8 mouse cellular contexts compared by ENCODE assay signal in genomic region chr8:94602471-94603131, GRCm38 (mm10). TPM values are rescaled to one million over a fixed set of nuclear protein-coding genes. Genes with fewer than 3 reads are reported as not detected.
A peak's percentile ranks its signal among the peaks of the same experiment; 100 is the strongest.
DNase-seq lines count a peak whose midpoint lies in the region; ATAC-seq and TF ChIP-seq lines count a peak whose summit lies in the region.

No protein-coding gene starts in this region.

- H3K27me3 ChIP-seq in forebrain, embryonic 13.5 days: no peaks in the 10 kb centered on the region
- H3K27me3 ChIP-seq in liver, embryonic 14.5 days (ENCODE audit: control insufficient read depth, insufficient read depth, low read length): no peaks in the 10 kb centered on the region
- H3K27me3 ChIP-seq in neural tube, embryonic 14.5 days (ENCODE audit: control insufficient read depth, insufficient read depth, low read length): 0 out of 2 replicates have a peak, but pooled peaks cover 3% of the 10 kb centered on the region

- DNase-seq in right cerebral cortex, postnatal 4 days: peak; percentile 16
- no peak for DNase-seq in right cerebral cortex, postnatal 36 days (ENCODE audit: low spot score in 2 of 2)
- peak; percentile 27 to 44 for DNase-seq in adrenal gland, postnatal 36 days
- peak; percentile 65 for DNase-seq in induced T-regulatory cell, adult 2 months (ENCODE audit: low read depth)
- DNase-seq in liver, embryonic 14.5 days (ENCODE audit: low read depth in 3 of 3, low spot score in 3 of 3): no peak
- no peak for DNase-seq in left cerebral cortex, adult 11 months (ENCODE audit: low spot score)

- peak overlapping the region; percentile 80 for H3K4me2 ChIP-seq in forebrain, embryonic 13.5 days
- peak overlapping the region; percentile 76 for H3K4me2 ChIP-seq in liver, embryonic 14.5 days (ENCODE audit: low read depth)
- peak overlapping the region; percentile 98 for H3K4me2 ChIP-seq in neural tube, embryonic 14.5 days (ENCODE audit: low read depth, low read length)

- WGBS in forebrain, embryonic 13.5 days: under 1% methylated on average over 31 of the region's 31 CpGs
- WGBS in liver, embryonic 14.5 days (ENCODE audit: insufficient replicate concordance): under 1% methylated on average over 31 of the region's 31 CpGs
- WGBS in neural tube, embryonic 14.5 days: under 1% methylated on average over 31 of the region's 31 CpGs

- peak overlapping the region; percentile 84 for H3K27ac ChIP-seq in forebrain, embryonic 13.5 days
- peak overlapping the region; percentile 26 for H3K27ac ChIP-seq in liver, embryonic 14.5 days
- H3K27ac ChIP-seq in neural tube, embryonic 14.5 days (ENCODE audit: low read depth, low read length): peak overlapping the region; percentile 88

- peak overlapping the region; percentile 93 for H3K4me3 ChIP-seq in forebrain, embryonic 13.5 days
- H3K4me3 ChIP-seq in liver, embryonic 14.5 days (ENCODE audit: insufficient read depth in 1 of 2, low read depth in 2 of 2, low read length in 2 of 2): peak overlapping the region; percentile 83
- H3K4me3 ChIP-seq in neural tube, embryonic 14.5 days (ENCODE audit: low read depth, low read length): peak overlapping the region; percentile 95

- H3K9ac ChIP-seq in forebrain, embryonic 13.5 days: peak overlapping the region; percentile 94
- H3K9ac ChIP-seq in liver, embryonic 14.5 days (replicated peaks): peak overlapping the region; percentile 80
- H3K9ac ChIP-seq in neural tube, embryonic 14.5 days (replicated peaks; ENCODE audit: low read depth, low read length): peak overlapping the region; percentile 95

- no peak for TF ChIP-seq EP300 in liver, embryonic 14.5 days (IDR thresholded peaks at IDR 0.05; ENCODE audit: low read depth)

- peaks cover 36% of the 10 kb centered on the region for H3K4me1 ChIP-seq in forebrain, embryonic 13.5 days
- H3K4me1 ChIP-seq in liver, embryonic 14.5 days (replicated peaks; ENCODE audit: control insufficient read depth in 2 of 2, insufficient read depth in 2 of 2, low read length in 1 of 2): peaks cover 9 to 16% of the 10 kb centered on the region in 2 experiments
- peaks cover 21% of the 10 kb centered on the region for H3K4me1 ChIP-seq in neural tube, embryonic 14.5 days (ENCODE audit: control insufficient read depth, insufficient read depth, low read length)

- peak; percentile 1; the same call in 1 of the 2 replicates for ATAC-seq in forebrain, embryonic 13.5 days
- ATAC-seq in liver, embryonic 14.5 days (ENCODE audit: insufficient read depth): no peak
- no peak for ATAC-seq in neural tube, embryonic 14.5 days (ENCODE audit: low read depth)

- no peaks in the 10 kb centered on the region for H3K9me3 ChIP-seq in forebrain, embryonic 13.5 days (replicated peaks)
- H3K9me3 ChIP-seq in liver, embryonic 14.5 days (ENCODE audit: control insufficient read depth, low read length): no peaks in the 10 kb centered on the region
- no peaks in the 10 kb centered on the region for H3K9me3 ChIP-seq in neural tube, embryonic 14.5 days (ENCODE audit: control insufficient read depth, low read length)

- H3K36me3 ChIP-seq in forebrain, embryonic 13.5 days (ENCODE audit: poor library complexity, severe bottlenecking): no peaks in the 10 kb centered on the region
- no peaks in the 10 kb centered on the region for H3K36me3 ChIP-seq in liver, embryonic 14.5 days (replicated peaks; ENCODE audit: control insufficient read depth, insufficient read depth, low read depth)
- H3K36me3 ChIP-seq in neural tube, embryonic 14.5 days (ENCODE audit: control insufficient read depth, insufficient read depth, low read length): no peaks in the 10 kb centered on the region

- TF ChIP-seq CTCF in liver, embryonic 14.5 days (IDR thresholded peaks at IDR 0.05; ENCODE audit: low read depth): no peak

RNA-seq across cellular contexts. Expression of gene Fam192a, which starts 0.8 kb away (rescaled TPM):
- total RNA-seq in adrenal gland, postnatal 36 days (2021): 10 to 100 TPM; 32.0 to 33.2 TPM
- polyA plus RNA-seq in forebrain, embryonic 13.5 days (2015; fragmentation: Nextera tagmentation; extraction: Ambion mirVana): 108 TPM in 2 replicates
- polyA plus RNA-seq in liver, embryonic 14.5 days (2012; rRNA removed): 11.3 and 16.1 TPM in 2 replicates
- polyA plus RNA-seq in liver, embryonic 14.5 days (2014; fragmentation: Nextera tagmentation; extraction: Ambion mirVana): 25.8 and 26.5 TPM in 2 replicates
- 72.8 and 81.4 TPM in 2 replicates for polyA plus RNA-seq in neural tube, embryonic 14.5 days (2014; fragmentation: Nextera tagmentation; extraction: Ambion mirVana)

RNA-seq across cellular contexts. Expression of gene Rspry1, which starts 0.9 kb away (rescaled TPM):
- total RNA-seq in adrenal gland, postnatal 36 days (2021): 10 to 100 TPM; 22.3 to 22.5 TPM
- polyA plus RNA-seq in forebrain, embryonic 13.5 days (2015; fragmentation: Nextera tagmentation; extraction: Ambion mirVana): 48.1 and 54.3 TPM in 2 replicates
- 4.0 and 6.2 TPM in 2 replicates for polyA plus RNA-seq in liver, embryonic 14.5 days (2012; rRNA removed)
- polyA plus RNA-seq in liver, embryonic 14.5 days (2014; fragmentation: Nextera tagmentation; extraction: Ambion mirVana): 15.8 and 17.9 TPM in 2 replicates
- polyA plus RNA-seq in neural tube, embryonic 14.5 days (2014; fragmentation: Nextera tagmentation; extraction: Ambion mirVana): 50.2 and 56.4 TPM in 2 replicates

Comparison
In these comparisons a context has a peak if more than half of its experiments do, and no peak if none do; other contexts are left out.
1. DNase-seq: peak in right cerebral cortex, postnatal 4 days (single experiment), adrenal gland, postnatal 36 days (2 of 2) and induced T-regulatory cell, adult 2 months (single experiment); none in right cerebral cortex, postnatal 36 days (0 of 2), liver, embryonic 14.5 days (0 of 3) and left cerebral cortex, adult 11 months (single experiment).
2. H3K27ac ChIP-seq: peak in every context shown above with its lines; median percentile 88 in neural tube, embryonic 14.5 days; 84 in forebrain, embryonic 13.5 days; 26 in liver, embryonic 14.5 days.
3. Peak in every context shown above with its lines, with median percentiles within 50 percentile points of each other: H3K4me2 ChIP-seq, H3K4me3 ChIP-seq and H3K9ac ChIP-seq.